Comparison of ENCODE assay signal across 10 mouse cellular contexts in genomic region chr14:74853759-74854100, GRCm38 (mm10).
DNase-seq lines count a peak whose midpoint lies in the region; ATAC-seq and TF ChIP-seq lines count a peak whose summit lies in the region.
"Had no signal": no experiment of that assay in that cellular context is flagged by ENCODE, and none has a peak within 500 bp of the region (broad histone marks: within the 10 kb centered on the region; RNA-seq: fewer than 3 reads in every experiment).

No protein-coding gene starts in this region.

- no peaks in the 10 kb centered on the region for H3K9me3 ChIP-seq in heart, embryonic 13.5 days
- H3K9me3 ChIP-seq in lung, postnatal 0 days (ENCODE audit: low read length) = no peaks in the 10 kb centered on the region
- H3K9me3 ChIP-seq in hindbrain, embryonic 14.5 days (ENCODE audit: control insufficient read depth, low read length) = no peaks in the 10 kb centered on the region
- H3K9me3 ChIP-seq in stomach, embryonic 15.5 days = no peaks in the 10 kb centered on the region

- no peak overlapping the region for H3K4me2 ChIP-seq in heart, embryonic 13.5 days
- peak overlapping the region; percentile 32; the same call in 1 of the 2 replicates for H3K4me2 ChIP-seq in lung, postnatal 0 days (replicated peaks; ENCODE audit: low read depth, low read length)
- H3K4me2 ChIP-seq in hindbrain, embryonic 14.5 days (replicated peaks) = no peak overlapping the region
- H3K4me2 ChIP-seq in stomach, embryonic 15.5 days = no peak overlapping the region

- no peak for TF ChIP-seq EP300 in lung, postnatal 0 days (IDR thresholded peaks at IDR 0.05)

- 69% methylated on average over 4 of the region's 4 CpGs for WGBS in heart, embryonic 13.5 days
- 37% methylated on average over 4 of the region's 4 CpGs for WGBS in lung, postnatal 0 days
- WGBS in hindbrain, embryonic 14.5 days = 79% methylated on average over 4 of the region's 4 CpGs
- 67% methylated on average over 4 of the region's 4 CpGs for WGBS in stomach, embryonic 15.5 days

- H3K9ac ChIP-seq in heart, embryonic 13.5 days = no peak overlapping the region
- H3K9ac ChIP-seq in lung, postnatal 0 days (replicated peaks; ENCODE audit: low read depth) = no peak overlapping the region
- H3K9ac ChIP-seq in hindbrain, embryonic 14.5 days = no peak overlapping the region
- H3K9ac ChIP-seq in stomach, embryonic 15.5 days = no peak overlapping the region

- TF ChIP-seq CTCF in lung, postnatal 0 days (IDR thresholded peaks at IDR 0.05) = no peak

- H3K36me3 ChIP-seq in heart, embryonic 13.5 days = peaks cover 30% of the 10 kb centered on the region
- H3K36me3 ChIP-seq in lung, postnatal 0 days (ENCODE audit: insufficient read depth, low read length) = no peaks in the 10 kb centered on the region
- H3K36me3 ChIP-seq in hindbrain, embryonic 14.5 days (replicated peaks; ENCODE audit: control insufficient read depth, insufficient read depth) = 0 out of 2 replicates have a peak, but pooled peaks cover 10% of the 10 kb centered on the region
- H3K36me3 ChIP-seq in stomach, embryonic 15.5 days = no peaks in the 10 kb centered on the region

- H3K4me1 ChIP-seq in heart, embryonic 13.5 days = peaks cover 49% of the 10 kb centered on the region
- peaks cover 20% of the 10 kb centered on the region; the same call in 1 of the 2 replicates for H3K4me1 ChIP-seq in lung, postnatal 0 days (ENCODE audit: insufficient read depth, low read depth, low read length)
- H3K4me1 ChIP-seq in hindbrain, embryonic 14.5 days (replicated peaks; ENCODE audit: control insufficient read depth, insufficient read depth, low read length) = peaks cover 28% of the 10 kb centered on the region
- peaks cover 15% of the 10 kb centered on the region for H3K4me1 ChIP-seq in stomach, embryonic 15.5 days

- DNase-seq in heart, adult 9 months (ENCODE audit: low spot score in 2 of 2) = no peak
- DNase-seq in lung, postnatal 0 days (ENCODE audit: low spot score) = no peak
- DNase-seq in lung, postnatal 4 days = no peak
- DNase-seq in hindbrain, embryonic 14.5 days (ENCODE audit: low spot score) = no peak
- DNase-seq in layer of hippocampus, postnatal 10 days (ENCODE audit: low spot score in 2 of 2) = no peak
- DNase-seq: gastrocnemius, postnatal 36 days; retina, postnatal 1 day had no signal

- H3K27me3 ChIP-seq in heart, embryonic 13.5 days (replicated peaks) = no peaks in the 10 kb centered on the region
- no peaks in the 10 kb centered on the region for H3K27me3 ChIP-seq in lung, postnatal 0 days (replicated peaks; ENCODE audit: insufficient read depth, low read length)
- no peaks in the 10 kb centered on the region for H3K27me3 ChIP-seq in hindbrain, embryonic 14.5 days (ENCODE audit: control insufficient read depth, insufficient read depth, low read length)
- H3K27me3 ChIP-seq in stomach, embryonic 15.5 days (replicated peaks) = no peaks in the 10 kb centered on the region

- ATAC-seq in heart, embryonic 13.5 days (ENCODE audit: extremely low read depth, insufficient number of reproducible peaks, low FRiP score, low TSS enrichment) = no peak
- peak; percentile 6; the same call in 1 of the 2 replicates for ATAC-seq in lung, postnatal 0 days
- no peak for ATAC-seq in hindbrain, embryonic 14.5 days (ENCODE audit: low FRiP score)
- no peak for ATAC-seq in stomach, embryonic 15.5 days (ENCODE audit: insufficient read depth, low FRiP score, low read depth)
- no peak for ATAC-seq in megakaryocyte, adult 5-6 weeks (ENCODE audit: poor library complexity, severe bottlenecking)

- H3K4me3 ChIP-seq in heart, embryonic 13.5 days = no peak overlapping the region
- no peak overlapping the region for H3K4me3 ChIP-seq in lung, postnatal 0 days (ENCODE audit: low read depth, low read length)
- no peak overlapping the region for H3K4me3 ChIP-seq in hindbrain, embryonic 14.5 days (replicated peaks; ENCODE audit: low read length)
- no peak overlapping the region for H3K4me3 ChIP-seq in stomach, embryonic 15.5 days (replicated peaks)

- H3K27ac ChIP-seq in heart, embryonic 13.5 days (replicated peaks) = peak overlapping the region; percentile 87
- peak overlapping the region; percentile 74; the same call in 1 of the 2 replicates for H3K27ac ChIP-seq in lung, postnatal 0 days (ENCODE audit: low read length)
- H3K27ac ChIP-seq in hindbrain, embryonic 14.5 days = peak overlapping the region; percentile 68; the same call in 1 of the 2 replicates
- H3K27ac ChIP-seq in stomach, embryonic 15.5 days = peak overlapping the region; percentile 86; the same call in 1 of the 2 replicates
